Mouse (Mus musculus) cerebellum, adult 9-10 months (tissue): ENCODE data around the gene Kctd15.

Source experiments
- DNase-seq: peaks from one replicate; pipeline ENCODE4 v3.0.0; 2022

Kctd15 gene

DNA sequence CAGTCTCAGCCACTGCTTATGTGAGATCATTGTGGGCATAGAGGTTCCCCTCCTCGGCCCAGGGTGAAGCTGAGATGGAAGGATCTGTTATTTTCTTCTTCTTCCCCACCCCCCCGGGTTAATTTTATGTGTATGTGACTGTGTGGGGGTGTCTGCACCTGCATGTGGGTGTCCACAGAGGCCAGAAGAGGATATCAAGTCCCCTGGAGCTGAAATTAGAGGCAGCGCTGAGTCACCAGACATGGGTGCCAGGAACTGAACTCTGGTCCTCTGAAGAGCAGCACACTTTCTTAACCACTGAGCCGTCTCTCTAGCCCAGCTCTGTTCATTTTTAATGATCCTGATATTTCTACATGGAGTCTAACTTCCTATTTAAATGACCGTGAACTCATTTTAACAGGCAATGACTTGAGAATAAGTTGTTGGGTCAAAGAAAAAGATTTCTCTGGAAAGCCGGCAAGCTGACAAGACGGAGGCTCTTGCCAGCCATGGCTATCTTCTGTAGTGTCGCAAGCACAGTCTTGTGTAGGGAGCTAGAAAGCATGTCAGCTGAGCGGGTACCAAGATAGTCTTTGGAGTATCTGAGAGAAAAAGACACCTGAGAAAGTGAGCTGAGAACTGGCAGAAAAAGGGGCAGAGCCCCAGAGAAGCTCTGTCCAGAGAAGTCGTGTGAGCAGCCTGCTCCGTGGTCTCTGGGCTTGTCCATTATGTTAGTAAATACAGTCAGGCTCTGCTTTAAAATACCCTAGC lies 38.2 kb downstream of the Kctd15 start:
- no peak for DNase-seq

GRCm38 (mm10) chr7:34616275-34616674 lies 40.3 kb downstream of the Kctd15 start:
- no peak for DNase-seq

- DNase-seq: no peak
These were observed 46.1 kb downstream of the Kctd15 start for GRCm38 (mm10) chr7:34610445-34610844.

DNA sequence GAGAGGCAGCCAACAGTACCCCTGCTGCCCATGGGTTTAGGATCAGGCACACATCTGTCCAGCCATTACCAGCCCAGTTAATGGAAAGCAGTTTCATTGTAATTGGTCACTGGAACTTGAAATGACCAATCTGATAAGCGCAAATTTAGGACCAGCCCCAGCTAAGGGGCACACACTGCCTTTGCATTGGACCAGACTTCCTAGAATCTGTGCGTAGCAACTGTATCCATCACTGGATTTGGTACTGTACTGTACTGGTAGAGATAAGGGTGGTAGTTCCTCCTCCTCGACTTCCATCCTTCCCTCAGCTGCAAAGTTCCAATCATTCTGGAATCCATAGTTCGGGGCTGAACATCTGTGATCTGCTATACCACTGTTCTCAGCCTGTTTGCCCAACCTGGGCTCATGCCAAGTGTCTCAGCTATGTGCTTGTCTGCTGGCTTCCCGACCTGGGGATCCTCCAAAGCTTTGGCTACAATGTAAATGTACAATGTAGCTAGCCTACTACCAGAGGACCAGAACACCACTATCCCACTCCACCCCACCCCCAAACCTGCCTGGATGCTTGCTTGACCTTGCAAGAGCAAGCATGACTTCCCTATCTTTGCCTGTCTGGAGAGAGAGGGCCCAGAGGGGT lies 49.1 kb downstream of the Kctd15 start:
- no peak for DNase-seq

- peak; percentile 4 for DNase-seq
These were observed 49.8 kb downstream of the Kctd15 start for GRCm38 (mm10) chr7:34606729-34607128.

DNA sequence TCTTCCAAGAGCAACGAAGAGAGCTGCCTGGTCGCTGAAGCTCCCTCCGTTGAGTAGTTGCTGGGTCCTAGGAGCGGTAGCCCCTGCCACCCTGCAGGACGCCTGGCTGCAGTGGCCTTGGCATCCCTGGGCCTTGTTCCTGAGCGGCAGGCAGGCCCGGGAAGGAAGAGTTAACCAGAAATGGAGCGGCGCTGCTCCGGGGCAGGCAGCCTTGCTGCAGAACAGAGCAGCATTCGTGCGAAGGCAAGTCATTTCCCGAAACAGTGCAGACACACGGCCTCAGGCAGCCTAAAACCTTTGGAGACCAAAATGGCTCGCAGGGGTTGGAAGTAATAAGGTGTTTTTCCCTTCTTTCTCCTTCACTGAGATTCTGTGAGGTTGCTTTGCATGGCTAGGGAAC lies 50.5 kb downstream of the Kctd15 start:
- no peak for DNase-seq

GRCm38 (mm10) chr7:34598576-34598975 lies 58.0 kb downstream of the Kctd15 start:
- DNase-seq: no peak

GRCm38 (mm10) chr7:34597986-34598385 lies 58.5 kb downstream of the Kctd15 start:
- DNase-seq: no peak

GRCm38 (mm10) chr7:34596531-34597235 lies 59.8 kb downstream of the Kctd15 start:
- no peak for DNase-seq

GRCm38 (mm10) chr7:34595307-34595565 lies 61.3 kb downstream of the Kctd15 start:
- DNase-seq: no peak

GRCm38 (mm10) chr7:34594501-34595306 lies 61.8 kb downstream of the Kctd15 start:
- DNase-seq: peak; percentile 6

GRCm38 (mm10) chr7:34590711-34591110 lies 65.8 kb downstream of the Kctd15 start:
- DNase-seq: no peak
